8 mouse cellular contexts compared by ENCODE assay signal in the genomic region with DNA sequence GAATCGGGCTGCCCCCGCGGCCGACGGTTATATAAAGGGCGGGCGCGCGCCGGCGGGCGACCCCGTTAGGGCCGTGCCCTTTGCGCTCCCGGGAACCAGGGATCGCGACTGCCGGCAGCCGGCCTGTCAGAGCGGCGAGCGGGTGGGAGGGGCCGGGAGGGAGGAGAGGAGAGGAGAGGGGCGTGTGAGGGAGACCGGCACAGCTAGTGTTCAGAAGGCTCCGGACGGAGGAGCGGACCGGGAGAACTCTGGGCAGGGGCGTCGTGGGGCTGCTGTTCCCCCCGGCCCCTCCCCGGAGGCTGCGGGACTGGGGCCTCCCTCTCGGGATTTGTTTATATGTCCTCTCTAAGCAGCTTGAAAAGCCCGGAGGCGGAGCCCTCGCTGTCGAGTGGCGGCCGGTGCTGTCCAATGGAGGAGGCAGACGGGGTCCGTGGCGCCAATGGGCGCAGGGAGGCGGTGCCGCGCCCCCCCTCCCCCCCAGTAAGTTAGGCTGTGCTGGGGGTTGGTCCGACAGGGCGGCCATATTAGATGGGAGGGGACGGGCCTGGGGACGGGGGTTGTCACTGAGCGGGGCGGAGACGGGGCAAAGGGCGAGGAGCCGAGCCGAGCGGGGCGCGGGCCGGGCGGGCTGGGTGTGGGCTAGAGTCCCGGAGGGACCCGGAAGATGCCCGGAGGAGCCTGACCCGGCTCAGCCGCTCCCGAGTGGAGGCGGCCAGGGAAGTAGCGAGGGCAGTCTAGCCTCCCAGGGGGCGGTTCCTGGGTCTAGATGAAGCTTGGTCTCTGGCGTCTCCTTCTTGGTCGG. TPM values are rescaled to one million over a fixed set of nuclear protein-coding genes. Genes with fewer than 3 reads are reported as not detected.
DNase-seq lines count a peak whose midpoint lies in the region; ATAC-seq and TF ChIP-seq lines count a peak whose summit lies in the region.

No protein-coding gene starts in this region.

- H3K36me3 ChIP-seq in megakaryocyte, embryonic 14.5 days (replicated peaks; ENCODE audit: low read length), result no peaks in the 10 kb centered on the region

- TF ChIP-seq POLR2A in cortical plate, adult 2 months (IDR thresholded peaks at IDR 0.05; ENCODE audit: extremely low read depth, insufficient read depth, low read length), result no peak

- TF ChIP-seq CTCF in cortical plate, adult 2 months (IDR thresholded peaks at IDR 0.05; ENCODE audit: extremely low read depth, insufficient read depth, low read length), result no peak

- H3K27ac ChIP-seq in cortical plate, adult 2 months (ENCODE audit: insufficient read depth, low read length), result peak overlapping the region; percentile 62

- ATAC-seq in activated CD4-positive, CD25-positive, alpha-beta regulatory T cell, adult 4 months, result peak; percentile 74

- peaks cover 1% of the 10 kb centered on the region for H3K27me3 ChIP-seq in megakaryocyte, embryonic 14.5 days (replicated peaks)

- H3K9me3 ChIP-seq in megakaryocyte, embryonic 14.5 days, result no peaks in the 10 kb centered on the region

- DNase-seq in gastrocnemius, adult 8-10 months (ENCODE audit: low spot score in 2 of 2), result peak; percentile 93 to 96
- DNase-seq in hindlimb bud, embryonic 11.5 days (ENCODE audit: extremely low spot score, low read depth, low spot score), result peak; percentile 80
- DNase-seq in left cerebral cortex, adult 8-10 months (ENCODE audit: low spot score in 2 of 2), result peak; percentile 78 to 95
- DNase-seq in right cerebral cortex, postnatal 10 days (ENCODE audit: low spot score in 2 of 2), result peak; percentile 97
- peak; percentile 80 for DNase-seq in urinary bladder, postnatal 25 days (ENCODE audit: low spot score)

- no peaks in the 10 kb centered on the region for H3K4me1 ChIP-seq in cortical plate, adult 2 months (ENCODE audit: control insufficient read depth, insufficient read depth, low read length)
- H3K4me1 ChIP-seq in megakaryocyte, embryonic 14.5 days, result peaks cover 24% of the 10 kb centered on the region

- peak overlapping the region; percentile 63 for H3K4me3 ChIP-seq in cortical plate, adult 2 months (ENCODE audit: insufficient read depth, low read length)
- H3K4me3 ChIP-seq in megakaryocyte, embryonic 14.5 days (replicated peaks), result peak overlapping the region; percentile 98

RNA-seq across cellular contexts. Expression of gene Crebrf, which starts 0.7 kb away (rescaled TPM):
- polyA plus RNA-seq in activated CD4-positive, CD25-positive, alpha-beta regulatory T cell, adult 4 months (2017; shearing (Covaris generic)), result 10 to 100 TPM; 31.2 to 37.5 TPM
- polyA plus RNA-seq in cortical plate, adult 2 months (2012; rRNA removed), result 17.4 and 19.2 TPM in 2 replicates
- total RNA-seq in gastrocnemius, adult 8-10 months (2022), result 10 to 100 TPM; 40.9 to 48.0 (median 42.9) TPM
- 100 to 1,000 TPM; 167 to 219 (median 192) TPM for total RNA-seq in left cerebral cortex, adult 8-10 months (2022)
- polyA plus RNA-seq in megakaryocyte, embryonic 14.5 days (2012; ENCODE audit: insufficient read depth, low replicate concordance), result 1.4 and 4.5 TPM in 2 replicates

RNA-seq across cellular contexts. Expression of gene Atp6v0e, which starts 53.1 kb away (rescaled TPM):
- 100 to 1,000 TPM; 391 to 437 TPM for polyA plus RNA-seq in activated CD4-positive, CD25-positive, alpha-beta regulatory T cell, adult 4 months (2017; shearing (Covaris generic))
- 86.4 and 87.2 TPM in 2 replicates for polyA plus RNA-seq in cortical plate, adult 2 months (2012; rRNA removed)
- 10 to 100 TPM; 42.0 to 50.3 (median 45.8) TPM for total RNA-seq in gastrocnemius, adult 8-10 months (2022)
- total RNA-seq in left cerebral cortex, adult 8-10 months (2022), result 10 to 100 TPM; 34.5 to 46.9 (median 43.4) TPM
- 15.6 and 16.1 TPM in 2 replicates for polyA plus RNA-seq in megakaryocyte, embryonic 14.5 days (2012; ENCODE audit: insufficient read depth, low replicate concordance)

Comparison
In these comparisons a context has a peak if more than half of its experiments do, and no peak if none do; other contexts are left out.
1. Peak in every context shown above with its lines: DNase-seq, ATAC-seq, H3K4me3 ChIP-seq and H3K27ac ChIP-seq.